ENCODE assay signal across 11 mouse cellular contexts in genomic region chrX:75044595-75044994, GRCm38 (mm10). TPM values are rescaled to one million over a fixed set of nuclear protein-coding genes. Genes with fewer than 3 reads are reported as not detected.
DNase-seq lines count a peak whose midpoint lies in the region; ATAC-seq lines count a peak whose summit lies in the region.
"Had no signal": no experiment of that assay in that cellular context is flagged by ENCODE, and none has a peak within 500 bp of the region (broad histone marks: within the 10 kb centered on the region; RNA-seq: fewer than 3 reads in every experiment).

No protein-coding gene starts in this region.

- no peaks in the 10 kb centered on the region for H3K36me3 ChIP-seq in heart, embryonic 12.5 days
- H3K36me3 ChIP-seq in liver, embryonic 12.5 days = no peaks in the 10 kb centered on the region
- H3K36me3 ChIP-seq: G1E; liver, embryonic 15.5 days had no signal

- no peak overlapping the region for H3K4me2 ChIP-seq in heart, embryonic 12.5 days
- no peak overlapping the region for H3K4me2 ChIP-seq in liver, embryonic 12.5 days
- H3K4me2 ChIP-seq: liver, embryonic 15.5 days had no signal

- H3K4me3 ChIP-seq in heart, embryonic 12.5 days = no peak overlapping the region
- no peak overlapping the region for H3K4me3 ChIP-seq in liver, embryonic 12.5 days
- H3K4me3 ChIP-seq: liver, embryonic 15.5 days had no signal

- DNase-seq in 3T3-L1 (ENCODE audit: low read depth, low spot score) (peak; percentile 55), 416B (ENCODE audit: low read depth) (peak; percentile 31)
- peak; percentile 51 to 52 for DNase-seq in kidney, postnatal 36 days
- DNase-seq in layer of hippocampus, adult 18-20 months (ENCODE audit: low spot score in 2 of 2) = no peak
- DNase-seq in thymus, postnatal 25 days = no peak
- DNase-seq: thymus, postnatal 36 days had no signal

- 47% methylated on average over 4 of the region's 4 CpGs for WGBS in heart, embryonic 12.5 days
- 40% methylated on average over 4 of the region's 4 CpGs for WGBS in liver, embryonic 12.5 days (ENCODE audit: insufficient replicate concordance)

- H3K9ac ChIP-seq in heart, embryonic 12.5 days = no peak overlapping the region
- no peak overlapping the region for H3K9ac ChIP-seq in liver, embryonic 12.5 days
- H3K9ac ChIP-seq: liver, embryonic 15.5 days had no signal

- ATAC-seq in heart, embryonic 12.5 days (ENCODE audit: insufficient number of reproducible peaks, low FRiP score) = no peak
- ATAC-seq in liver, embryonic 12.5 days = no peak
- ATAC-seq: midbrain, embryonic 16.5 days had no signal

- H3K27ac ChIP-seq in heart, embryonic 12.5 days (ENCODE audit: poor library complexity, severe bottlenecking) = peak overlapping the region; percentile 27; the same call in 1 of the 2 replicates
- H3K27ac ChIP-seq in liver, embryonic 12.5 days = no peak overlapping the region
- H3K27ac ChIP-seq: liver, embryonic 15.5 days had no signal

- no peaks in the 10 kb centered on the region for H3K9me3 ChIP-seq in heart, embryonic 12.5 days (replicated peaks)
- H3K9me3 ChIP-seq in liver, embryonic 12.5 days (replicated peaks) = no peaks in the 10 kb centered on the region
- H3K9me3 ChIP-seq: G1E; liver, embryonic 15.5 days had no signal

- no peaks in the 10 kb centered on the region for H3K27me3 ChIP-seq in heart, embryonic 12.5 days (replicated peaks)
- no peaks in the 10 kb centered on the region for H3K27me3 ChIP-seq in liver, embryonic 12.5 days (replicated peaks)
- H3K27me3 ChIP-seq: liver, embryonic 15.5 days had no signal

- no peaks in the 10 kb centered on the region for H3K4me1 ChIP-seq in heart, embryonic 12.5 days (replicated peaks)
- H3K4me1 ChIP-seq in liver, embryonic 12.5 days = no peaks in the 10 kb centered on the region
- H3K4me1 ChIP-seq: liver, embryonic 15.5 days had no signal

RNA-seq across cellular contexts. Expression of gene Gab3, which starts 40.7 kb away (rescaled TPM):
- 1.1 and 2.4 TPM in 2 replicates for polyA plus RNA-seq in heart, embryonic 12.5 days (2016; fragmentation: Nextera tagmentation; extraction: Ambion mirVana)
- 1 to 10 TPM; 1.3 to 2.8 TPM for total RNA-seq in layer of hippocampus, adult 18-20 months (2021)
- 1.0 and 1.4 TPM in 2 replicates for polyA plus RNA-seq in liver, embryonic 12.5 days (2016; fragmentation: Nextera tagmentation; extraction: Ambion mirVana)

RNA-seq across cellular contexts. Expression of gene Dkc1, which starts 51.1 kb away (rescaled TPM):
- polyA plus RNA-seq in heart, embryonic 12.5 days (2016; fragmentation: Nextera tagmentation; extraction: Ambion mirVana) = 59.3 and 72.5 TPM in 2 replicates
- total RNA-seq in layer of hippocampus, adult 18-20 months (2021) = 10 to 100 TPM; 38.2 to 39.3 TPM
- 160 TPM in 2 replicates for polyA plus RNA-seq in liver, embryonic 12.5 days (2016; fragmentation: Nextera tagmentation; extraction: Ambion mirVana)

Comparison
In these comparisons a context has a peak if more than half of its experiments do, and no peak if none do; other contexts are left out.
1. DNase-seq: peak in 3T3-L1 (single experiment), 416B (single experiment) and kidney, postnatal 36 days (2 of 2); none in layer of hippocampus, adult 18-20 months (0 of 2) and thymus, postnatal 25 days (single experiment).